Mouse (Mus musculus) ovary, postnatal 36 days (tissue): Measurements from ENCODE around the gene Hmgcs1.
"Not testable (repeated sequence)": the region's sequence is repeated elsewhere in the genome, so short reads cannot be mapped to it uniquely, and the experiment has no call there.

Experiments
- DNase-seq: peaks from one replicate; pipeline ENCODE4 v3.0.0; 2022; ENCODE audit warnings: low spot score, mixed read lengths

Gene Hmgcs1

DNA sequence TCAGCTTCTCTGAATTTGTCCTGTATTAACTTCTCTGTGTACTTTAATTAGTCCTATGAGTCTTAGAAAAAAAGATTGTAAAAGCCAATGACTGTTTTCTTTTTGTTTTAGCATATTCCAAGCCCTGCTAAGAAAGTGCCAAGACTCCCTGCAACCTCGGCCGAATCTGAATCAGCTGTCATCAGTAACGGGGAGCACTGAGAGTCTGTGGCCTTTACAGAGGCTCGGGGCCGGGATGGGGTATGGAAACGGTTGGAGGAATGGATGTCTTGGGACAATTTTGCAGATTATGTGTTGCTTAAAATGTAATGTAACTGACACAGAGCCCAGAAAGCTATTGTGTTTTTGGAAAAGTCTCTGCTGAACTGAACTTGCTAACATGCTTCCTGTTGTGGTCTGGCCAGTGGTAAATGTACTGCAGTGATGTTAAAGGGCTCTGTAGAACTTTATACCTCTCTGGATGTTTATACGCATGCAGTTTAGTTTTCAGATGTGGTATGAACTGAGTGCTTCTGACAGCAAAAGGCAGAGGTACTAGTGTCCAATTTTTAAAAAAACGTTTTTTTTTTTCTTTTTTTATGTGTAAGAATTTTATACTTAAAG lies 16.2 kb downstream of the Hmgcs1 start:
- DNase-seq: not testable (repeated sequence)

GRCm38 (mm10) chr13:119706953-119707352 lies 16.8 kb downstream of the Hmgcs1 start:
- no peak for DNase-seq

- no peak for DNase-seq
Observed at GRCm38 (mm10) chr13:119707906-119708305, 17.7 kb downstream of the Hmgcs1 start.

- no peak for DNase-seq
Observed at GRCm38 (mm10) chr13:119708941-119709340, 18.8 kb downstream of the Hmgcs1 start.

- no peak for DNase-seq
Observed at GRCm38 (mm10) chr13:119709388-119710267, 19.4 kb downstream of the Hmgcs1 start.

DNA sequence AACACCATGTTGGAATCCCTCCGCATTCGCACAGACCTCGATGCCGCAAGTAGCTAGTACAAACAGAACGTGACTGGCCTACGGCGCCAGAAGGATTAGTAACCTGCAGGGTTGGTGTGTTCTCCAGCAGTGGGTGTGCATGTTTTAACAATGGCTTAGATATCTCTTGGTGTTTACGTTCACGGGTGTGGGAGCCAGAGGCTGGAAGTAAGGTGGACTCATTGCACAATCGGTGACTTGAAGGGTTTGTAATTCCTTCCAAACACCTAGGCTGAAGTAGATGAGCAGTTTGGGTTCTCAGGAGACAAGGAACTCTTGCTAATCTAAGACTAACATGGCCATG lies 20.1 kb downstream of the Hmgcs1 start:
- DNase-seq: no peak

DNA sequence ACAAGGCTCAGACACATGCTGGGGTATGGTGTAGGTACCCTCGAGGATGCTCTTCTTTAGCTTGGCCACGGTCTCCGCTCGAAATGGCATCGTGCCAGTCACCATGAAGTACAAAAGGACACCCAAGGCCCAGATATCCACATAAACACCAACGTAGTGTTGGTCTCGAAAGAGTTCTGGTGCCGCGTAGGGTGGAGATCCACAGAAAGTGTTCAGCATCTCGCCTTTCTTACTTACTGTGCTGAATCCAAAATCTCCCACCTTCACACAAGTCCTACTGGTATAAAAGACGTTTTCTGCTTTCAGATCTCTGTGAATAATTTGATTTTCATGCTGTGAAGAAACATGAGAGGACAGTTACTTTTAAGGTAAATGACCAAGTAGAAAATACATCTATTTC lies 22.3 kb downstream of the Hmgcs1 start:
- DNase-seq: no peak

- DNase-seq: no peak
Observed at GRCm38 (mm10) chr13:119713107-119713787, 23.1 kb downstream of the Hmgcs1 start.

GRCm38 (mm10) chr13:119713821-119714220 lies 23.6 kb downstream of the Hmgcs1 start:
- DNase-seq: no peak

DNA sequence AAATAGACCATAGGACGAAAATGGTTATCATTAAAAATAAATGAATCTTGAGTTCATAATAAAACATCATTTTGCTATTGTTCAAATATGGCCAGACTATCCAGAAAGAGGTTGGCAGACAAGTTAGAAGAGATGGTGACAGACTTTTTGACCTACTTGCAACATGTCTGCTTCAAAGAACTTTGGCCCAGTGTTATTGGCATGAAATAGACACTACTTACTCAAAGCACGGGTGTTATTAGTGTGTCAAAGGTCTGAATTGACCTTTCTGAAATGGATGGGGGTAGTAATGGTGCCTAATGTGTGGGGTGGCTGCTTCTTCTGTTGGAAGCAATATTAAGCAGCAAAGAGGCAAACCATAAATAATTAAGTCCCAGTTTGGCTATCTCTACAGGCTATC lies 25.9 kb downstream of the Hmgcs1 start:
- no peak for DNase-seq

GRCm38 (mm10) chr13:119722447-119722846 lies 32.3 kb downstream of the Hmgcs1 start:
- DNase-seq: no peak

- no peak for DNase-seq
Observed at GRCm38 (mm10) chr13:119723368-119723767, 33.2 kb downstream of the Hmgcs1 start.

DNA sequence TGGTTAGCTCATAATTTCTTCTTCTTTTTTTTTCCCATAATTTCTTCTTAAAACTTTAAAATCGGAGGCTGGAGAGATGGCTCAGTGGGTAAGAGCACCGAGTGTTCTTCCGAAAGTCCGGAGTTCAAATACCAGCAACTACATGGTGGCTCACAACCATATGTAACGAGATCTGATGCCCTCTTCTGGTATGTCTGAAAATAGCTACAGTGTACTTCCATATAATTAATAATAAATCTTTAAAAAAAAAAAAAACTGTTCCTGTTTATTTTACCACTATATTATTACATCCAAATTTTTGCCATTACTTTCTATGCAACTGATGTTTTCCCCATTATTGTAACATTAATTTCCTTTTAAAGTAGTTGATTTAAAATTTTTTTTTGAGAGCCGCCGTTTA lies 34.4 kb downstream of the Hmgcs1 start:
- no peak for DNase-seq

- no peak for DNase-seq
Observed at GRCm38 (mm10) chr13:119727608-119728387, 37.6 kb downstream of the Hmgcs1 start.

- DNase-seq: no peak
Observed at GRCm38 (mm10) chr13:119729406-119729805, 39.2 kb downstream of the Hmgcs1 start.

- DNase-seq: no peak
Observed at GRCm38 (mm10) chr13:119731448-119731847, 41.3 kb downstream of the Hmgcs1 start.

- DNase-seq: no peak
Observed at GRCm38 (mm10) chr13:119741390-119742237, 51.4 kb downstream of the Hmgcs1 start.

- no peak for DNase-seq
Observed at GRCm38 (mm10) chr13:119742711-119743415, 52.7 kb downstream of the Hmgcs1 start.

- DNase-seq: no peak
Observed at GRCm38 (mm10) chr13:119743470-119743869, 53.3 kb downstream of the Hmgcs1 start.

DNA sequence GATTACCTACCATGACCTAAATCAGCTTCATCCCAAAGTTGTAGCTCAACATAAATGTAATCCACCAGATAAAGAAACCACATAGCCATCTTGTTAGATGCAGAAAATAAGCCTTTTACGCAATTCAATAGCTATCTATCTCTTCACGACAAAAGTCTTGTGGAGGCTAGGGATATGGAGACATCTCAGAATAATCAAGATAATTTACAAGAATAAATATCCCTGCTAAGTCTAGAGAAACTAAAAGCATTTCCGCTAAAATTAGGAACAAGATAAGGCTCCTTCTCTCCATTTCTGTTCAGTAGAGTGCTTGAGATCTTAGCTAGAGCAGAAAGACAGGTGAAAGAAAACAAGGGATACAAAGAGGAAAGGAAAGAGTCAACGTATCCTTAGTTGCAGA lies 56.8 kb downstream of the Hmgcs1 start:
- DNase-seq: no peak
